Comparison of ENCODE assay signal across 8 mouse cellular contexts in genomic region chr1:58710711-58711364, GRCm38 (mm10). TPM values are rescaled to one million over a fixed set of nuclear protein-coding genes. Genes with fewer than 3 reads are reported as not detected.
A peak's percentile ranks its signal among the peaks of the same experiment; 100 is the strongest.
DNase-seq lines count a peak whose midpoint lies in the region; ATAC-seq and TF ChIP-seq lines count a peak whose summit lies in the region.

No protein-coding gene starts in this region.

- H3K4me3 ChIP-seq in C2C12 (ENCODE audit: insufficient read depth, poor library complexity, severe bottlenecking), result peak overlapping the region; percentile 60
- H3K4me3 ChIP-seq in limb, embryonic 13.5 days, result peak overlapping the region; percentile 74
- peak overlapping the region; percentile 65 for H3K4me3 ChIP-seq in neural tube, embryonic 13.5 days

- H3K4me2 ChIP-seq in limb, embryonic 13.5 days (replicated peaks), result peak overlapping the region; percentile 75
- H3K4me2 ChIP-seq in neural tube, embryonic 13.5 days, result peak overlapping the region; percentile 71

- ATAC-seq in erythroblast, adult 5-6 weeks (replicated peaks; ENCODE audit: low FRiP score, poor library complexity, severe bottlenecking), result peak; percentile 50
- ATAC-seq in limb, embryonic 13.5 days (ENCODE audit: low FRiP score, low read depth), result no peak
- no peak for ATAC-seq in neural tube, embryonic 13.5 days (ENCODE audit: low read depth)

- peak overlapping the region; percentile 100 for H3ac ChIP-seq in C2C12 (ENCODE audit: control insufficient read depth, insufficient read length, low read depth)

- no peaks in the 10 kb centered on the region for H3K9me3 ChIP-seq in limb, embryonic 13.5 days
- no peaks in the 10 kb centered on the region for H3K9me3 ChIP-seq in neural tube, embryonic 13.5 days

- peaks cover 28% of the 10 kb centered on the region for H3K79me2 ChIP-seq in C2C12 (ENCODE audit: control insufficient read depth, insufficient read depth)

- peak overlapping the region; percentile 99 for H3K27ac ChIP-seq in limb, embryonic 13.5 days
- H3K27ac ChIP-seq in neural tube, embryonic 13.5 days (replicated peaks), result peak overlapping the region; percentile 93

- no peaks in the 10 kb centered on the region for H3K27me3 ChIP-seq in C2C12 (ENCODE audit: control insufficient read depth, insufficient read depth, insufficient read length)
- no peaks in the 10 kb centered on the region for H3K27me3 ChIP-seq in limb, embryonic 13.5 days
- H3K27me3 ChIP-seq in neural tube, embryonic 13.5 days, result no peaks in the 10 kb centered on the region

- DNase-seq in cerebellum, adult 9-10 months, result peak; percentile 29
- DNase-seq in cerebellum, postnatal 4 days (ENCODE audit: low spot score in 2 of 2), result no peak
- no peak for DNase-seq in adrenal gland, postnatal 10 days
- no peak for DNase-seq in left cerebral cortex, postnatal 10 days (ENCODE audit: extremely low spot score in 1 of 2, low spot score in 2 of 2)

- WGBS in limb, embryonic 13.5 days, result 33% methylated on average over 10 of the region's 10 CpGs
- WGBS in neural tube, embryonic 13.5 days, result 53% methylated on average over 10 of the region's 10 CpGs

- TF ChIP-seq CTCF in C2C12 (IDR thresholded peaks at IDR 0.05; ENCODE audit: control insufficient read depth, insufficient read depth, insufficient read length), result no peak

- H3K36me3 ChIP-seq in C2C12 (ENCODE audit: control insufficient read depth, insufficient read depth), result peaks cover 15% of the 10 kb centered on the region
- peaks cover 10% of the 10 kb centered on the region for H3K36me3 ChIP-seq in limb, embryonic 13.5 days
- H3K36me3 ChIP-seq in neural tube, embryonic 13.5 days, result no peaks in the 10 kb centered on the region

- H3K9ac ChIP-seq in limb, embryonic 13.5 days, result peak overlapping the region; percentile 89
- H3K9ac ChIP-seq in neural tube, embryonic 13.5 days, result peak overlapping the region; percentile 84

- intact Hi-C loops in left cerebral cortex, postnatal 10 days (cut with DNase I), result no loop called here

- peaks cover 27% of the 10 kb centered on the region for H3K4me1 ChIP-seq in limb, embryonic 13.5 days
- peaks cover 20% of the 10 kb centered on the region for H3K4me1 ChIP-seq in neural tube, embryonic 13.5 days (replicated peaks)

- H3K79me3 ChIP-seq in C2C12 (ENCODE audit: low read depth), result peaks cover 24% of the 10 kb centered on the region

TF ChIP-seq in C2C12, 6 proteins besides CTCF, POLR2A, EP300 and RAD21:
- TF ChIP-seq MYOD1 (IDR thresholded peaks at IDR 0.05; ENCODE audit: control insufficient read depth, insufficient read length, low read depth) (no peak), MAX (IDR thresholded peaks at IDR 0.05) (no peak), MYOG (IDR thresholded peaks at IDR 0.05; ENCODE audit: control insufficient read depth, extremely low read depth, insufficient read length) (no peak), FOSL1 (IDR thresholded peaks at IDR 0.05; ENCODE audit: insufficient read depth, low read length, poor library complexity, severe bottlenecking) (no peak), CEBPB (IDR thresholded peaks at IDR 0.05; ENCODE audit: low read depth) (no peak), USF1 (IDR thresholded peaks at IDR 0.05; ENCODE audit: low read depth) (no peak)
TF ChIP-seq in C2C12: peak in this region for 0.

RNA-seq across cellular contexts. Expression of gene Cflar, which starts 0.5 kb away (rescaled TPM):
- 23.6 TPM for polyA plus RNA-seq in C2C12 (2012; fragmentation: generic; extraction: Trizol)
- 10.4 and 14.2 TPM in 2 replicates for total RNA-seq in erythroblast, adult 5-6 weeks (2015; ENCODE audit: low replicate concordance)
- 16.4 and 26.2 TPM in 2 replicates for total RNA-seq in erythroblast, adult 5-6 weeks (2017; ENCODE audit: low replicate concordance)
- 35.3 and 35.6 TPM in 2 replicates for polyA plus RNA-seq in limb, embryonic 13.5 days (2015; fragmentation: Nextera tagmentation; extraction: Ambion mirVana)
- polyA plus RNA-seq in neural tube, embryonic 13.5 days (2015; fragmentation: Nextera tagmentation; extraction: Ambion mirVana), result 15.4 and 17.8 TPM in 2 replicates
- total RNA-seq in adrenal gland, postnatal 10 days (2021), result 100 to 1,000 TPM; 101 to 102 TPM
- 10 to 100 TPM; 24.8 to 28.1 TPM for total RNA-seq in left cerebral cortex, postnatal 10 days (2021)

RNA-seq across cellular contexts. Expression of gene Als2cr12, which starts 15.0 kb away (rescaled TPM):
- 0.23 TPM for polyA plus RNA-seq in C2C12 (2012; fragmentation: generic; extraction: Trizol)
- total RNA-seq in erythroblast, adult 5-6 weeks (2015; ENCODE audit: low replicate concordance), result not detected in 2 replicates
- not detected in 2 replicates for total RNA-seq in erythroblast, adult 5-6 weeks (2017; ENCODE audit: low replicate concordance)
- not detected in 2 replicates for polyA plus RNA-seq in limb, embryonic 13.5 days (2015; fragmentation: Nextera tagmentation; extraction: Ambion mirVana)
- polyA plus RNA-seq in neural tube, embryonic 13.5 days (2015; fragmentation: Nextera tagmentation; extraction: Ambion mirVana), result not detected in 2 replicates
- 1 to 10 TPM; 4.8 to 6.2 TPM for total RNA-seq in adrenal gland, postnatal 10 days (2021)
- total RNA-seq in left cerebral cortex, postnatal 10 days (2021), result not detected

Comparison
In these comparisons a context has a peak if more than half of its experiments do, and no peak if none do; other contexts are left out.
1. RNA of gene Als2cr12, which starts 15.0 kb away (total RNA-seq): 4.8 to 6.2 TPM in adrenal gland, postnatal 10 days; not detected in erythroblast, adult 5-6 weeks and not detected in left cerebral cortex, postnatal 10 days; every median in the first group is over 4 times any median in the second.
2. Peak in every context shown above with its lines, with median percentiles within 50 percentile points of each other: H3K4me3 ChIP-seq.